In genomic region chr7:24879620-24880019, GRCm38 (mm10) we compare ENCODE assay signal across 27 mouse cellular contexts. TPM values are rescaled to one million over a fixed set of nuclear protein-coding genes. Genes with fewer than 3 reads are reported as not detected.
DNase-seq lines count a peak whose midpoint lies in the region; ATAC-seq and TF ChIP-seq lines count a peak whose summit lies in the region.
"Had no signal": no experiment of that assay in that cellular context is flagged by ENCODE, and none has a peak within 500 bp of the region (broad histone marks: within the 10 kb centered on the region; RNA-seq: fewer than 3 reads in every experiment).

No protein-coding gene starts in this region.

- 0 out of 2 replicates have a peak overlapping the region, but pooled peaks have one; percentile 14 for H3K27ac ChIP-seq in kidney, embryonic 15.5 days
- 0 out of 2 replicates have a peak overlapping the region, but pooled peaks have one; percentile 15 for H3K27ac ChIP-seq in neural tube, embryonic 13.5 days (replicated peaks)
- peak overlapping the region; percentile 59 for H3K27ac ChIP-seq in ES-E14 (ENCODE audit: insufficient read depth, low read depth, low read length, poor library complexity, severe bottlenecking)
- H3K27ac ChIP-seq: embryonic facial prominence, embryonic 12.5 days; hindbrain, embryonic 10.5 days had no signal

- H3K9ac ChIP-seq in kidney, embryonic 15.5 days, result no peak overlapping the region
- H3K9ac ChIP-seq in neural tube, embryonic 13.5 days, result peak overlapping the region; percentile 35; the same call in 1 of the 2 replicates
- H3K9ac ChIP-seq in ES-E14 (ENCODE audit: insufficient read depth, low read depth, low read length, poor library complexity, severe bottlenecking), result no peak overlapping the region
- H3K9ac ChIP-seq: embryonic facial prominence, embryonic 12.5 days; forebrain, postnatal 0 days; heart, embryonic 12.5 days had no signal

- H3K4me2 ChIP-seq in kidney, embryonic 15.5 days, result no peak overlapping the region
- H3K4me2 ChIP-seq in neural tube, embryonic 13.5 days, result no peak overlapping the region
- H3K4me2 ChIP-seq: embryonic facial prominence, embryonic 12.5 days; heart, embryonic 12.5 days had no signal

- no peaks in the 10 kb centered on the region for H3K27me3 ChIP-seq in kidney, embryonic 15.5 days
- no peaks in the 10 kb centered on the region for H3K27me3 ChIP-seq in neural tube, embryonic 13.5 days
- H3K27me3 ChIP-seq: embryonic facial prominence, embryonic 12.5 days; heart, embryonic 12.5 days had no signal

- peaks cover 12% of the 10 kb centered on the region for H3K4me1 ChIP-seq in kidney, embryonic 15.5 days
- 0 out of 2 replicates have a peak, but pooled peaks cover 7% of the 10 kb centered on the region for H3K4me1 ChIP-seq in neural tube, embryonic 13.5 days (replicated peaks)
- H3K4me1 ChIP-seq in ES-E14 (ENCODE audit: control insufficient read depth in 2 of 2, insufficient read depth in 2 of 2, low read length in 2 of 2, poor library complexity in 1 of 2), result peaks cover 7 to 32% of the 10 kb centered on the region in 2 experiments
- H3K4me1 ChIP-seq: heart, embryonic 12.5 days had no signal

- in situ Hi-C loops in ES-E14 (cut with MboI; ENCODE audit: low sequenced_read_pairs in 2 of 2, unreplicated experiment in 2 of 2), result no loop called here

- DNase-seq in kidney, postnatal 25 days, result no peak
- DNase-seq in neural tube, embryonic 10.5 days (ENCODE audit: extremely low spot score, low spot score), result no peak
- DNase-seq in ES-E14 (ENCODE audit: low read depth, low spot score), result peak; percentile 78
- DNase-seq in gastrocnemius, postnatal 10 days, result no peak
- no peak for DNase-seq in right cerebral cortex, postnatal 4 days
- DNase-seq: adrenal gland, postnatal 10 days; cerebellum, adult 11 months; cerebellum, adult 8-10 months; cerebellum, postnatal 25 days; forebrain, postnatal 0 days; gastrocnemius, postnatal 25 days had no signal

- H3K4me3 ChIP-seq in kidney, embryonic 15.5 days (replicated peaks), result no peak overlapping the region
- H3K4me3 ChIP-seq in neural tube, embryonic 13.5 days, result no peak overlapping the region
- no peak overlapping the region for H3K4me3 ChIP-seq in ES-E14 (ENCODE audit: insufficient read depth in 1 of 2, low read depth in 1 of 2, low read length in 2 of 2, poor library complexity in 1 of 2, severe bottlenecking in 1 of 2)
- H3K4me3 ChIP-seq: embryonic facial prominence, embryonic 12.5 days; heart, embryonic 12.5 days; hindbrain, embryonic 10.5 days had no signal

- no peaks in the 10 kb centered on the region for H3K9me3 ChIP-seq in kidney, embryonic 15.5 days (replicated peaks)
- H3K9me3 ChIP-seq in neural tube, embryonic 13.5 days, result no peaks in the 10 kb centered on the region
- no peaks in the 10 kb centered on the region for H3K9me3 ChIP-seq in ES-E14 (ENCODE audit: control insufficient read depth, insufficient read depth, low read depth, low read length)
- H3K9me3 ChIP-seq: embryonic facial prominence, embryonic 12.5 days; heart, embryonic 12.5 days; hindbrain, embryonic 10.5 days had no signal

- 31% methylated on average over 2 of the region's 2 CpGs for WGBS in kidney, embryonic 15.5 days
- WGBS in neural tube, embryonic 13.5 days, result 13% methylated on average over 2 of the region's 2 CpGs

- no peak for ATAC-seq in kidney, embryonic 15.5 days (replicated peaks; ENCODE audit: low FRiP score)
- ATAC-seq in neural tube, embryonic 13.5 days (ENCODE audit: low read depth), result no peak
- ATAC-seq: forebrain, postnatal 0 days; hindbrain, embryonic 16.5 days; inflammation-experienced regulatory T-cells, adult 6 months had no signal

- no peaks in the 10 kb centered on the region for H3K36me3 ChIP-seq in kidney, embryonic 15.5 days
- no peaks in the 10 kb centered on the region for H3K36me3 ChIP-seq in neural tube, embryonic 13.5 days
- no peaks in the 10 kb centered on the region for H3K36me3 ChIP-seq in ES-E14 (ENCODE audit: control insufficient read depth, insufficient read depth, low read length, poor library complexity, severe bottlenecking)
- H3K36me3 ChIP-seq: embryonic facial prominence, embryonic 12.5 days; heart, embryonic 12.5 days; hindbrain, embryonic 10.5 days had no signal

TF ChIP-seq in ES-E14, 5 proteins besides CTCF, POLR2A, EP300 and RAD21:
- TF ChIP-seq ZC3H11A (IDR thresholded peaks at IDR 0.05; ENCODE audit: borderline replicate concordance, low read depth, low read length) (no peak), HCFC1 (IDR thresholded peaks at IDR 0.05; ENCODE audit: borderline replicate concordance, insufficient read depth, low read length) (0 out of 2 replicates have a peak, but pooled peaks have one; percentile 47), ZNF384 (IDR thresholded peaks at IDR 0.05; ENCODE audit: low read depth, low read length) (no peak), MAFK (IDR thresholded peaks at IDR 0.05; ENCODE audit: insufficient read depth, low read depth, low read length) (no peak), CHD2 (IDR thresholded peaks at IDR 0.05; ENCODE audit: low read depth, low read length) (peak; percentile 65)

RNA-seq across cellular contexts. Expression of gene Rps19, which starts 4.6 kb away (rescaled TPM):
- 2,383 and 2,806 TPM in 2 replicates for polyA plus RNA-seq in kidney, embryonic 15.5 days (2015; fragmentation: Nextera tagmentation; extraction: Ambion mirVana)
- 1,220 and 1,295 TPM in 2 replicates for polyA plus RNA-seq in neural tube, embryonic 13.5 days (2015; fragmentation: Nextera tagmentation; extraction: Ambion mirVana)
- 2,686 and 2,786 TPM in 2 replicates for total RNA-seq in ES-E14 (2012; rRNA removed)
- total RNA-seq in gastrocnemius, postnatal 10 days (2021), result 100 to 1,000 TPM; 680 to 704 TPM

RNA-seq across cellular contexts. Expression of gene Dmrtc2, which starts 9.8 kb away (rescaled TPM):
- polyA plus RNA-seq in kidney, embryonic 15.5 days (2015; fragmentation: Nextera tagmentation; extraction: Ambion mirVana), result not detected in 2 replicates
- not detected in 2 replicates for polyA plus RNA-seq in neural tube, embryonic 13.5 days (2015; fragmentation: Nextera tagmentation; extraction: Ambion mirVana)
- 0.53 and 0.54 TPM in 2 replicates for total RNA-seq in ES-E14 (2012; rRNA removed)
- total RNA-seq in gastrocnemius, postnatal 10 days (2021), result not detected
- total RNA-seq: adrenal gland, postnatal 10 days; forebrain, postnatal 0 days; gastrocnemius, adult 18-20 months; gastrocnemius, postnatal 25 days; granulocyte monocyte progenitor cell, adult 5-6 weeks; heart, adult 8-10 months; heart, postnatal 25 days had no signal
- polyA plus RNA-seq: cortical plate, adult 2 months; embryonic facial prominence, embryonic 12.5 days; forebrain, embryonic 11.5 days; heart, embryonic 12.5 days; heart, embryonic 16.5 days; hindbrain, embryonic 10.5 days; inflammation-experienced regulatory T-cells, adult 6 months had no signal

RNA-seq across cellular contexts. Expression of gene Lypd4, which starts 9.9 kb away (rescaled TPM):
- polyA plus RNA-seq in kidney, embryonic 15.5 days (2015; fragmentation: Nextera tagmentation; extraction: Ambion mirVana), result not detected in 2 replicates
- not detected in 2 replicates for polyA plus RNA-seq in neural tube, embryonic 13.5 days (2015; fragmentation: Nextera tagmentation; extraction: Ambion mirVana)
- 0.18 TPM in 1 of 2 replicates, not detected in the other for total RNA-seq in ES-E14 (2012; rRNA removed)
- total RNA-seq in gastrocnemius, postnatal 10 days (2021), result not detected
- total RNA-seq: adrenal gland, postnatal 10 days; adrenal gland, postnatal 4 days; forebrain, postnatal 0 days; gastrocnemius, adult 18-20 months; gastrocnemius, postnatal 25 days; granulocyte monocyte progenitor cell, adult 5-6 weeks; heart, adult 8-10 months; heart, postnatal 25 days had no signal
- polyA plus RNA-seq: brain, embryonic 14.5 days; cortical plate, adult 2 months; embryonic facial prominence, embryonic 12.5 days; forebrain, embryonic 11.5 days; forebrain, postnatal 0 days; heart, embryonic 12.5 days; heart, embryonic 16.5 days; hindbrain, embryonic 10.5 days; inflammation-experienced regulatory T-cells, adult 6 months had no signal

RNA-seq across cellular contexts. Expression of gene Cd79a, which starts 17.6 kb away (rescaled TPM):
- polyA plus RNA-seq in kidney, embryonic 15.5 days (2015; fragmentation: Nextera tagmentation; extraction: Ambion mirVana), result 1.8 TPM in 2 replicates
- 0.31 and 0.33 TPM in 2 replicates for polyA plus RNA-seq in neural tube, embryonic 13.5 days (2015; fragmentation: Nextera tagmentation; extraction: Ambion mirVana)
- total RNA-seq in ES-E14 (2012; rRNA removed), result 1.3 and 1.5 TPM in 2 replicates
- 1 to 10 TPM in 1 of 2 experiments, under 1 TPM in 1; 0.21 to 1.6 TPM for total RNA-seq in gastrocnemius, postnatal 10 days (2021)
- total RNA-seq: granulocyte monocyte progenitor cell, adult 5-6 weeks had no signal

RNA-seq across cellular contexts. Expression of gene Gm9844, which starts 17.6 kb away (rescaled TPM):
- polyA plus RNA-seq in kidney, embryonic 15.5 days (2015; fragmentation: Nextera tagmentation; extraction: Ambion mirVana), result 15.3 TPM in 2 replicates
- 35.5 and 48.2 TPM in 2 replicates for polyA plus RNA-seq in neural tube, embryonic 13.5 days (2015; fragmentation: Nextera tagmentation; extraction: Ambion mirVana)
- total RNA-seq in ES-E14 (2012; rRNA removed), result 4.6 and 6.7 TPM in 2 replicates
- total RNA-seq in gastrocnemius, postnatal 10 days (2021), result 1 to 10 TPM in 1 of 2 experiments, not detected in 1; 1.7 TPM
- total RNA-seq: gastrocnemius, adult 18-20 months; gastrocnemius, postnatal 25 days; heart, adult 8-10 months; heart, postnatal 25 days had no signal
